Mouse (Mus musculus) megakaryocyte-erythroid progenitor cell, adult 5 weeks (primary cell): ENCODE results near the gene Cdhr3. TPM values are rescaled to one million over a fixed set of nuclear protein-coding genes. Genes with fewer than 3 reads are reported as not detected.

Source experiments
- polyA plus RNA-seq: library from polyadenylated mRNA; stranded (reverse); fragments of >175 nt; gene quantifications from 2 replicates; pipeline ENCODE4 v1.2.3, GENCODE M21; 2012

Cdhr3 gene
- polyA plus RNA-seq: not detected in 2 replicates

DNA sequence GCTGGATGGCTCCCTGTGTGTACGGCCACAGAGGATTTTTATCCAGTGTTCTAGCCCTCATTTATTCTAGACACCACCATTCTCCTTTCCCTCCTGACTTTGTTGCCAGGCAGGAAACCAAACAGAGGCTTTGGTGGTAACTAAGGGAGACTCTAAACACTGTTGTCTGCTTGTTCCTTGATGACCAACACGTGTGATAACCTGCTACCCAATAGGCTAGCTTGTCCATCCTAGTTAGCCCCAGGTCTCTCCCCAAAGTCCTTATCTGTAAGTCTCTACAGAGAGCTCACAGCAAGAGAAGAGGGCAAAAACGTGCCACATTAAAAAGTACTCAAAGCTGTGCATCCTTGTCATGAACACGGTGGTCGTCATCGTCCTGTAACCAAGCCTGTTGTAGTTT is at the start of gene Cdhr3:
Gene Cdhr3, minus strand, starts transcription at position 101 of the 400 bp plus-strand sequence.

Other genes with a start within 250 kb of the Cdhr3 start
- 12.9 and 13.7 TPM in 2 replicates for gene Sypl, start 139.0 kb downstream of the Cdhr3 start, polyA plus RNA-seq
- gene Atxn7l1, start 54.8 kb upstream of the Cdhr3 start, polyA plus RNA-seq: 47.8 and 53.5 TPM in 2 replicates